Mouse (Mus musculus) kidney, adult 2 months (tissue): ENCODE data around the gene Baz1a.

Experiments used
- CTCF ChIP-seq: fragments of 200-500 bp; conservative IDR thresholded peaks from 2 replicates; pipeline ENCODE4 v1.5.1; 2011; ENCODE audit warnings: low read depth, mild to moderate bottlenecking, control low read depth, low read length, moderate library complexity, mixed read lengths; ENCODE audit not compliant: insufficient read depth, insufficient read length
- POLR2A ChIP-seq: fragments of 200-500 bp; IDR thresholded peaks from one replicate; pipeline ENCODE4 v1.6.1; 2011; ENCODE audit warnings: low read depth, low read length, control low read depth

DNA sequence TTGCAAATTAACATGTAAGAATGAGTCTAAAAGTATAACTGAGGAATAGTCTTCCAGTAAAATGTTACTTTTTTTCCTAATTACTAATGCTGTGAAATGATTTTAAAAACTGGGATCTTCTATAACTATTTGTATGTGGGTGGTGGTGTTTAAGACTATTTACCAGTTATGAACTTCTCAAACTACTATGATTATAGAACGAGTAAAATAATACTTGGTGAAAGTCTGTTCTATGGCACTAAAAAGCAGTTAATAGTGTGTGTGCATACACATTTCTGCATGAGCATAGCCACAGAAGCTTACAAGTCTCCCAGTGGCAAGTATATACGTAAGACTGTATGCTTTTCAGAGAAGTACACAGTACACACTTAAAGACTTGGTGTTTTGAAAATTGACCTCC lies 27.0 kb downstream of the Baz1a start:
- TF ChIP-seq POLR2A (no peak), CTCF (no peak)
